Mouse (Mus musculus) spleen, postnatal 36 days (tissue): ENCODE results near the gene Nacc2.

ENCODE experiments used
- DNase-seq, 2 experiments: peaks; one replicate each; pipeline ENCODE4 v3.0.0; 2022; ENCODE audit warnings: low spot score in 2 of 2, mixed read lengths in 1 of 2

Gene Nacc2

DNA sequence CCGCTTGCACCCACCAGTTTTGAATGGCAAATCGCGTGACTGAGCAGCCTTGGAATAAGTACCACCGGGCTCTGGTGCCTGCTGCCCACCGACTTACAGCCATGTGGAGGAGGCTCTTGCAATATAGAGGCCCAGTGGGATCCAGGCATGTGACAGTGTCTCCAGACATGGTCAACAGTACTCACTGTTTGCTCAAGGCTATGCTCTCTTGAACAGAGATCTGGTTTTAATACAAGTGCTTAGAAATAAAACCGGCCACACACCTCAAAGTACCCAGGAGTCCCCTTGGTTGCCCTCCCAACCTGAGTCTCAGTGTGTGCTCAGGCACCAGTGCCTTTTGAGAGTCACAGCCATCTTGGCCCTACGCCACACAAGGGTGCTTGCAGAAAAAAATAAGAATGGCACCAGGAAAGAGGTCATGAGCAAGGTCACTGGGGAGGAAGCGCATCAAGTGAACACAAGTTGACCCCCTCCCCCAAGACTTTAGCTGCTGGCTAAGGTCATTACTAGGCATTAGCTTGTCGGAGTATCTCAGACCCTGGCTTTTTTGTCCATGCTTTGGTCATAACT is at the start of gene Nacc2:
TSS of gene Nacc2 (minus strand) at position 142 of the 570 bp plus-strand sequence.
- DNase-seq: no peak

GRCm38 (mm10) chr2:26172166-26172565 is 49.1 kb upstream of the Nacc2 start:
- DNase-seq: no peak

DNA sequence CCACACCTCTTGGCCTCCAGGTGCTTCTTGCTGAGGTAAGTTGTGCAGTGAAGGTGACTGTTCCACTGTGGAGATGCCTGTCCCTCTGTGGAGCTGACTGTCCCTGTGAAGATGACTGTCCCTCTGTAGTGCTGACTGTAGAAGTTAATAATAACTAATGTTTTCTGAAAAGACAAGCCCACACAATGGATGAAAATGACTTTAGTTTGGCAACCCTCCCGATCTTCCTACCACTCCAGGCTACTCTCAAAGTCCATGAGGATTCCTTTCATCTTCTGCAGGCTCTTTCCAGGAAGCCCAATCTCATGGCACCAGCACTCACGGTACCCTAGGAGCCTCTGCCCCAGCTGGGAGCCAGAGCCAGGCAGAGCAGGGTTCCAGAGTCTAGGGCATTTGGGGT is 47.4 kb upstream of the Nacc2 start:
- no peak for DNase-seq

- DNase-seq: no peak
Measured at GRCm38 (mm10) chr2:26168843-26169579, 46.0 kb upstream of the Nacc2 start.

DNA sequence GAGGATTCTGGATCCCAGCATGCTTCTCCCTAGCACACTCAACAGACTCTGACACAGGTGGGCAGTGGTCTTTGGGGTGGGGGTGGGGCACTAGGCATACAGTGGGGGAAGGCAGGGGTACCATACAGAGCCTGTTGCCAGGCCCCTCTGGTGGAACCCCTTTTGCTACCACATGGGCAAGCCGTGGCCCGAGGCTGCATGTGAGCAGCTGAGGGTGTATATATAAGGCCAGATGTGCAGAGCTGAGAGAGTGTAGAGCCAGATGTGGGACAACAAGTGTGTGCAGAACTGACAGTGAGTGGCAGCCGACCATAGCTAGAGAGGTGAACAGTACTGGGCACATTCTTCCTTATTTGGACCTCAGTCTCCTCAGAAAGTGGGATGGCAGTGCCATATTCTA is 43.9 kb upstream of the Nacc2 start:
- DNase-seq: no peak

DNA sequence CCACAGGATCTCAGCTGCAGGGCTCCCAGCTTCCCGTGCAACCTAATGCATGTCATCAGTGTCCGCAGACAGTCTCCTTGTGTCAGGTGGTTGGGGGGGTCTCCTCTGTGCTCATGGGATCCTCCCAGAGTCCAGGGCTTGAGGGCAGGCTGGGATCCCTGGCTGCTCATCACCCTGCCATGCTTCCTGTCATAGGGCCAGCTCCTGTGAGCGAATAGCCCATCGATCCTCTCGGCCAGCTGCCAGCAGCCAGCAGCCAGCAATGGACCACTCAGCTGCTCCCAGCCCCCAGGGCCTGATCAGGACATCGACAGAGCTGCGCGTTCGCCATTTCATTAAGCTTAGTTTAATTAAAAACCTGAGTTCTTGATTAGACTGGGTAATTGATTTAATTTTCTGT is 35.0 kb upstream of the Nacc2 start:
- no peak for DNase-seq

DNA sequence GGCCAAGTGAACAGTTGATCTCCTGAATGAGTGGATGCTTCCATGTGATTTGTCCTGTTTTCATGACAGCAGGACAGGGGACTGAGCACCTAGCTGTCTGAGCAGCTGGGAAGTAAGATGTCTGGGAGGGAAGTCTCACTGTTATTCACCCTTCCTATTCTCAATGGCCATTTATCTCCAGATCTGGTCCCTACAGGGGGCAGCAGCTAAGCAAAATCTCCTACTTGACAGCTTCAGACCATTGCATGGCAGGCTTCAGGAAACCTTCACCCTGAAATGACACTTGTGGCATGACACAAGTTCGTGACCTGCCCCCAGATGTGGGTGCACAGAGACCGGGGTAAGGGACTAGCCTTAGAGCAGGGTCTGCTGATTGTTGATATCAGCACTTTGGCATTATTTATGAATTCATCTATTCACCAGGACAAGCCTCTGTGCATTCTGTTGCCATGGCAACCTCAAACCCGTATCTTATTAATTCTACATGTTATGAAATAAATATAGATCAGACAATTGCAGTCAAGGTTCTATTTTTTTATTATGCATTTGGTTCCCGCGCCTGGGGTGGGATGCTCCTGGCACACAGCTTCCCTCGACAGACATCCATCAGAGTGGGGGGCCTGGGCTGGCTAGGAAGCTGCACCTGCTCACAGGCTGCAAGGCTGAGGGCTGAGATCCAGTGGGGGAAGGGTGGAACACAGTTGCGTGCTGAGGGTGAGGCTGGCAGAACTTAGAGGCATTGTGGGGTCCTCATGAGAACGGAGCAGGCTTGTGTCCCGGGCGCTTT is 33.4 kb upstream of the Nacc2 start:
- no peak for DNase-seq

DNA sequence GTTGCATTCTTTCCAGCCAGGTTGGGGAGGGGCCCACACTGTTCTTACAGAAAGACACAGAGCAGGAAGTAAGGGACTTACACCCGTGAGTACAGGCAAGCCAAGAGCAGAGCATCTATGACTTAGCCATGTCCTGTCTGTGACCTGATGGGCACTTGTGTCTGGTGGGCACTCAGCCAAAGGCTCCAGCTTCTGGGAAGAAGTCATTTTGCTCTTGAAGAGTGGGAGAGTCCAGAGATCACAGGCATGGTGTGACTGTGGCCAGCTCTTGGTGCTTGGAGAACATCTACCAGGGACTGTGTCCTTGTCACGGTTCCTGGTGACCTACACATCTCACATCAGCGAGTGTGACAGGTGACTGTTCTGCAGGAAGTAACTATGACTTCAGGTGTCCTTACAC is 32.7 kb upstream of the Nacc2 start:
- no peak for DNase-seq

DNA sequence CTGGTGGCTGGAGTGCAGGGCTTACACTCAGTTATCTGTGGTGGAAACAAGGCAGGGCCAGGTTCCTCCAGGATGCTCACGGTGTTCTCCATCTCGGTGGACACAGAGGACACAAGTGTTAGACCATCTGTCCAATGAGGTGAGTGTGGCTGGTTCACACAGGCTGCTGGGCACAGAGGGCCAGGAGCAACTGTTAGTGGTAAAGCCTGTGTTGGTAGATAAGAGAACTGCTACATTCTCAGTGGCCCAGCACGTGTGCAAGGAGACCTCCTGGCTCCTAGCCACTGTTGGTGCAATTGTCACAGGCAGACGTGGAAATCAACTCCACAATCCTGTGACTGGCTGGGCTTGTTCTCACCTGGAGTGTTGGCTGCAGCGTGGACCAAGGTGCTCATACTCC is 31.6 kb upstream of the Nacc2 start:
- no peak for DNase-seq

- peak; percentile 13 to 36 for DNase-seq
Measured at GRCm38 (mm10) chr2:26153909-26154340, 30.9 kb upstream of the Nacc2 start.

DNA sequence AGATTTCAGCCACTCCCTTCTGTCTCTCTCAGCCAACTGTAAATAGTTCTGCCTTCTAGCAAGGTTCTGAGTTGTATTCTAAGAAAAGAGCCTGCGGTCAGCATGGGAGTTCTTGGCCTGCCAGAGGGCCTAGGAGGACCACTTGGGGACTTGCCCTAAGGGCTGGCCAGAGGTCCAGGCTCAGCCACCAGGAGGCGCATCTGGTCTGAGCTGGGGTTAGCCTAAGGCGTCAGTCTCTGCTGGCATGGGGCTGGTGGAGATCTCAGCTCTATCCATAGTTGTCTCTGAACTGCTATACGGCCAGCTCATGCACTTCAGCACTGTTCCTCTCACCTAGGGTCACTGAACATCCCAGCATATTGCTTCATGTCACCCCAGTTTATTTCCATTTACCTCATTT is 30.3 kb upstream of the Nacc2 start:
- DNase-seq: peak in 1 of 2 experiments; percentile 11

- DNase-seq: no peak
Measured at GRCm38 (mm10) chr2:26147706-26148370, 24.8 kb upstream of the Nacc2 start.

GRCm38 (mm10) chr2:26146337-26147042 is 23.5 kb upstream of the Nacc2 start:
- DNase-seq: no peak

- DNase-seq: no peak
Measured at GRCm38 (mm10) chr2:26145113-26145512, 22.1 kb upstream of the Nacc2 start.

- DNase-seq: no peak
Measured at GRCm38 (mm10) chr2:26144331-26144730, 21.3 kb upstream of the Nacc2 start.

DNA sequence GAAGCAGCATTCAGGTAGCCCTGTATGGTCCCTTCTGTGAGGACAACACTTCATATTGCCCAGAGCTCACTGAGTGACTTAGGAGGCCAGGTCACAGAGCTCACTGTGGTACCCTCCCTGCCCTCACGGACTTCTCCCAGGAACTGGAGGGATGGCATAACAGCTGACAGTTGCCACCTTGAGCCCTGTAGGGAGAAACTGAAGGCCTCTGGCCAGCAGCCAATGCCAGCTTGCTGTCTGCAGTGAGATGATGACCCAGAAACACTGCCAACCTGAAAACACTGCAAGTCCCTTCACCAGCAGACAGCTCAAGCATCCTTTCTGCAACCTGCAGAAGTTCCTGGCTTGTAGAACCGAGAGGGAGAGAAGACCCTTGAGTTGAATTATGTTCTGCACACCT is 20.5 kb upstream of the Nacc2 start:
- DNase-seq: no peak

DNA sequence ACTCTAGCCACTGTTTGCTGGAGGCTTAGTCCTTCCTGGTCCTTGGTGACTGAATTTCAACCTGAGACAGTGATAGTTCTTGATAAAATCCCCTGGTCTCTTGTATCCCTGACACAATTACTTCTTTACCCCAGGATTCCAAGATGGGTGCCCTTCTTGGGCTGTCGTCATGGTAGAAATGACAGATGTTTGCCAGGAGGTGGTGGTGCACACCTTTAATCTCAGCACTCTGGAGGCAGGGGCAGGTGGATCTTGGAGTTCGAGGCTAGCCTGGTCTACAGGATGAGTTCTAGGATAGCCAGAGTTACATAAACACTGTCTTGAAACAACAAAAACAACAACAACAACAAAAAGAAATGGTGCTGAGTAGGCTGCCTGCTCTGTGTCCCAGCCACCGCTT is 20.0 kb upstream of the Nacc2 start:
- DNase-seq: no peak

DNA sequence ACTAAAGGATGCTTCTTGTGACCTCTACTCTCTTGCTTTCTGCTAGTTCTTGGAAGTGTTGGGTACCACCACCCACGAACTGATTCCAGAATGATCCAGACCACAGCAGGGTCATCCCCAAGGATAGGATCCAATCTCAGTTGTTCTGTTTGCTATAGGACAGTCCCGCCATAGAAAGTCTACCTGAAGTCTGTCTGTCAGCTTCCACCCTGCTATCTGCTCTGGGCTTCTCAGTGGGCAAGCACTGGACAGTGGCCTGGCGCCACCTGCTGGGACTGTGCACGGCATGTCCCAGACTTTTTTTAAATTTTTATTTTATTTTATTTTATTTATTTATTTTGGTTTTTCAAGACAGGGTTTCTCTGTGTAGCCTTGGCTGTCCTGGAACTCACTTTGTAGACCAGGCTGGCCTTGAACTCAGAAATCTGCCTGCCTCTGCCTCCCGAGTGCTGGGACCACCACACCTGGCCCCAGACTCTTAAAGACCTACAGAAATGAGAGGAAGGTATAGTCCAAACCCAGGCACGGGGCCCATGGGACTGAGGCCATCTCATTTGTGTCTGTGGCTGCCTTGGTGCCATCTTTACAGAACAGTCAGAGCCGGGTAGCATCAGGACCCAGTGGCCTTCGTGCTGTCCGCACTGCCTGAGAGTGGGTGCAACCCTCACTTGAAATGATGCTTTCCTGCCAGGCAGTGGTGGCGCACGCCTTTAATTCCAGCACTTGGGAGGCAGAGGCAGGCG is 19.0 kb upstream of the Nacc2 start:
- peak; percentile 39 to 42 for DNase-seq

- peak in 1 of 2 experiments; percentile 13 for DNase-seq
Measured at GRCm38 (mm10) chr2:26140903-26141302, 17.9 kb upstream of the Nacc2 start.

DNA sequence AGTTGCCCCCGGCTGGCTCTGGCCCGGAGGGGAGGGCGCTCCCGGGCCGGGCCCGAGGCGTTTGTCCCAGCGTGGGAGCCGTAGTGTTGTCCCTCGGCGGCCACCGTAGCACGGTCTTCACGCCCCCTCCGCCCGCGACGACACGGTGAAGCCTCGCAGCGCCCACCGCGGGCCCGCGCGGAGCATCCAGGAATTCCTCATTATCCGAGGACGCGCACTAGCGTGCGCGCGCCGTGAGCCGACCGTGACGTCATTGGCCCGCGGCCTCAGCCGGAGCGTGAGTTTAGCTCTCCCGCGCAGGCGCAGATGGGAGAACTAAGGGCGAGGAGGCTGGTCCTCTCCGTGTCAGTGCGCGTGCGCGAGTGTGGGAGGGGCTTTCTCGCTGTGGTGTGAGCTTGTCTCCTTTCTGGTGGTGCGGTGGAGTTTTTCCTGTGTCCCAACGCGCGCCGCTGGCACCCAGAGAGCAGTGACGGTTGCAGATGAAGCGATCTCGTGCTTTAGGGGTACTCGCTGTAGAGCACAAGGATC is 17.3 kb upstream of the Nacc2 start:
- DNase-seq: peak; percentile 98 to 99
